Mouse (Mus musculus) cerebellum, adult 11 months (tissue): ENCODE data around the gene Gm45521.

ENCODE experiments used
- DNase-seq: peaks from one replicate; pipeline ENCODE4 v3.0.0; 2022

Gene Gm45521

DNA sequence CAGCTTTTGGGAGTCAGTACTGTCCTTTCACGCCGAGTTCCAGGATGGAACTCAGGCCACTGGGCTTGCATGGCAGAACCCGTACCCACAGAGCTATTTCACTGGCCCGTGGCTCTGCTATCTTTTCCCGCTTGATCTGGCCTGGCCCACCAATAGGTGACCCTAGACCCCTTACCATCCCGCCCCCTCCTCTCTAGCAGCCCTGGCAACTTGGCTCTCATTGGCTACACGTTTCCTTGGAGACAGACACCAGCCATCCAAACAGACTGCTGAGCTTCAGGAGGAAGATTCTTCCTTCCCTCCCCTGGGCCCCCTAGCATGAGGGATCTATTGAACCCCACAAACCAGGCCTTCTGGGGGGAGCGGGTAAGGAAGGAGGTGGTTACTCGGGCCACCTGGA lies at the start of gene Gm45521:
TSS of gene Gm45521 (plus strand) at position 240 of the 400 bp plus-strand sequence.
- DNase-seq, result no peak

DNA sequence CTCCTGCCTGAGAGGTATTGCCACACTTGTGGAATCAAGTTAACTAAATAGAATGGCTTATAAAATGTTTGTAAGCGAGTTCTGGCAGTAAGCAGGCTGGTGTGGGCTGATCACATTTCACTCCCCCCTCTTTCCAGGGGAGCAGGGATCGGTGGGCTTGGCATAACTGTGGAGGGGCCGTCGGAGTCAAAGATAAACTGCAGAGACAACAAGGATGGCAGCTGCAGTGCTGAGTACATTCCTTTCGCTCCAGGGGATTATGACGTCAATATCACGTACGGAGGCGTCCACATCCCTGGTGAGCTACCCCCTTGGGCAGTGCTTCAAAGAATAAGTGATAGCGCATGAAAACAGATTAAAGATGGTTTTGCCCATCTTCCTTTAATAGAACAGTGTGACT lies 47.6 kb upstream of the Gm45521 start:
- DNase-seq, result no peak

DNA sequence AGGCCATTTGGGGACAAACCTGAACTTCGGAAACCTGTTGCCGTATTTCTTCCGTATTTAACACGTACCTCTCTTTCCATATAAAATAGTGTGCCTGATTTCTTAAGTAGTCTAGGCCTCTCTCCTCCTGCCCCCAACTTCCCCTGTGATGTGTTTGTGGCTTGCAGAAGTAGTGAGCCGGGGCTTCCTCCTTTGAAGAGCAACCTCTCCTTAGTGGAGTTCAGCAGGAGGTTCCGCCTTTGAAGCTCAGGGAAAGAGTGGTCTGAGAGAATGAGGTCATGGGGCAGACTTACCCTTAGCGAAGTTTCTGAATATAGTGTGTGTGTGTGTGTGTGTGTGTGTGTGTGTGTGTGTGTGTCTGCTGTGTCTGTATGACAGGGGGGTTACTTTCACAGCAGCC lies 43.2 kb upstream of the Gm45521 start:
- no peak for DNase-seq

DNA sequence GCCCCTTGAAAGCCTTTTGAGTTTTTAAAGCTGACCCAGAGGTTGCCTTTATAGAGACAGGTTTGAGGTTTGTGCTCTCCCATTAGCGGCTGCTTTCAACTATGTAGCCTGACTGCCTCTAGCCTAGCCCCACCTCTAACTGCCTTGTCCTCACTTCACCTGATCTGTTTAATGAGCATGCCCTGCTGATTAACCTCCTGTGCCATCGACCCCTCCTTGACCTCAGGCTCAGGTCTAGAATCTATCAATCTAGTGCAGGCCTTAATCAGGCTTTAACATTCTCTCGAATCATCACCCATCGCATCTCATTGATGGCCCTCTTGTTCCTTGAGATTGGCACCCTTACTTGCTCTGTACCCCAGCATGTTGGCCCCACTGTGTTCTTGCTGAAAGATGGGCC lies 42.6 kb upstream of the Gm45521 start:
- DNase-seq, result no peak

DNA sequence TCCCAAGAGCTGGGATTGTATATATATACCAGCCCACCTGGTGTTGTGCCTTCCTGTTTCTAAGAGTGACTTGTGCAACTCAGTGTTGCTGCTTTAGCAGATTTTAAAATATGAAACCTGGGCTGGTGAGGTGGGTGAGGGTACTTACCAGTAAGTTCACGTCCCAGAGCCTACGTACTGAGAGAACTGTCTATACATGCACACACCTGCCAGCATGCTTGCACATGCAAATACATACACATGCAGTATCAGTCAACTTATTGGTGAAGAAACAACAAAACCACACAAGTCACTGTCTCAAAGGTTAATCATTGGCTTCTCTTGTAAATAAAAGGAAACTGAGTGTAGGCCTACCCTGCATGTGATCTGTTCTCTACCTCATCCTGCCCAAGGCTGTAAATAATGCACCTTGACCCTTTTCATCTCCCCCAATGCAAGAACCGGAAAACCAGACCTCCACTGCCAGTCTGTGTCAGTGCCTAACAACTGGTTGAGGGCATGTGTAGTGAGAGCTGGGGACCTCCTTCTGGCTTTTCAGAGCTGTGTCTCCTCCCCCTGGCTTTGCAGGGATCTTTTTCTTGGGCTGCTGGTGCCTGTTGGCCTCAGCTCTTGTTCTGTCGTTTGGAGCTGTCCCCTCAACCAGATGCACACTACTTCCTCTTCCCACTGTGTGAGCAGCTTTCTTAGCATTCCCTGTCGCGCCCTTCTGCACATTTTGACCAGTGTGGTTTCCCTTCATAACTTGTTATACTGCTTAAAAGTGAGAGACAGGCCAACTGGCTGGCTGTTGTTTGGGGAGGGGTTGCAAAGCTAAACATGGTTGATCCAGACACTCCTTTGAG lies 38.7 kb upstream of the Gm45521 start:
- DNase-seq, result no peak

DNA sequence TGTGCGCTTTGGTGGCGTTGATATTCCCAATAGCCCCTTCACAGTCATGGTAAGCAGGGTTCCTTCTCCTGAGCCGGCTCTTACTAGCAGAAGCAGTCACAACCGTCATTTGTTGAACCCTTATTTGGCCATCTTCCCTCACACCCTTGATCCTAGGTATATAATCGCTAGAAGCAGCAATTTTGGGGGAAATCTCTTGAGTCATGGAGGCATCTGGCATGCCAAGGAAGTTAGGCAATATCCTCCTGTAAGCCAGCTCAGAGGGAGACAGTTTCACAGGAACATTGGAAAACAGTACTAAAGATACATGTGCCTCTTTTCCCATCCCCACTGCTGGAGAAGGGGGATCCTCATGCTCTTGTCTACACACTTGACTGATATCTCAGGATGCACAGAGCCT lies 37.8 kb upstream of the Gm45521 start:
- DNase-seq, result no peak

DNA sequence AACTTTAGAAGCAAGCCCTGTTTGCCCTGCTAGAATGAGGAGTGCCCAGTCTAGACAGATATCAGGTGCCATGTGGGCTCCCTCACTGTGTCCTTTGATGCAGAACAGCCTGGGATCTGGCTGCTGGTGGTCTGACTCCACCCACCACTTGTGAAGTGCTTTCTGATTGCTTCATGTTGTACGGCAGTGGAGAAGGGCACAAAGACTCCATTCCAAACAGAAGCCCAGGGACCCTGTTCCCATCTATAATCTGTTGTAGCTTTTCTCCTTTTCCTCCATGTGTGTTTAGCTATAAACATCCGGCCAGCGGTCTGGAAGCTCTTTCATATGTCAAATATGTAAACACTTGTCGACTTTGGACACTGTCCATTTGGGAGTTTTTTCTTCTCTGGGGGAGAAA lies 37.2 kb upstream of the Gm45521 start:
- DNase-seq, result no peak

DNA sequence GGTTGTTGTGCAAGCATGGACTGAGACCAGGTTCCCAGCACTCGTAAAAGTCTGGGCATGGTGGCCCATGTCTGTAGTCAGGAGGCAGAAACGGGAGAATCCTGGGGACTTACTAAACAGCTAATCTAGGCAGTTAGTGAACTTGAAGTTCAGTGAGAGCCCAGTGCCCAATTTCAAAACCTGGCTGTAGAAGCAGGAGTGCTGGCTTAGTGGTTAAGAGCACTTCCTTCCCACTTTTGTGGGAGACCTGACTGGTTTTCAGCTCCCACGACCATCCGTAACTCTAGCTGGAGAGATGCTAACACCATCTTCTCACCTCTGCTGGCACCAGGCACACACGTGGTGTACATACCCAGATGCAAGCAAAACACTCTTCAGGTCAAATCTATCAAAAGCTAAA lies 35.6 kb upstream of the Gm45521 start:
- no peak for DNase-seq

DNA sequence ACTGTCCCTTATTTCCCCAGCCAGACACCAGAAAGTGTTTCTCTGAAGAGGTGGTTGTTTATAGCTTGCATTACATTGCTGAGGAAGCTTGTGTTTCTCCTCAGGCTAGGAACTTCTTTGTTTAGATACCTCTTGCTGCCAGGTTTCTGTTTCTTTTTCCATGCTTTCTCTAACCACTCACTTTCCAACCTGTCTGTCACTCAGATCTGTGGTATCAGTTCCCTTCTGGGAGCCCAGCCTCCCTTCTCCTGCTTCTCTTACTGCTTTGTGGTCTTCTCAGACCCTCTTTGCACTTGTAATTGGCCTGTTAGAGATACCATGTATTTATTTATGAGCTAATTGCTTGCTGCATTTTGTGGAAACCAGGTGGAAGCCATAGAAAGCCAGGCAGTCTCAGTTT lies 33.5 kb upstream of the Gm45521 start:
- no peak for DNase-seq

DNA sequence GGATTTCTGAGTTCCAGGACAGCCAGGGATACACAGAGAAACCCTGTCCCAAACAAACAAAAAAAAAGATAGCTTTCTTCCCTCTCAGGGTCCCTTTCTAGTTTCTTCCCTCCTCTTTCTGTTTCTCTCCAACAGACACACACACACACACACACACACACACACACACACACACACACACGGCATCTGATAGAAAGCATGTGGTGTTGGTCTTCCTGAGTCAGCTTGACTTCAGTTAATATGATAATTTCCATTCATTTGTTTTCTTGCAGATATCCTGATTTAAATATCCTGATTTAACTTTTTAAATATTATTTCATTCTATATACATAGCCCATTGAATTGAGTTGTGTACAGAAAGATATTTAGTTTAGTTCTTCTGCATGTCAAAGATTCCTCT lies 28.7 kb upstream of the Gm45521 start:
- DNase-seq, result no peak

DNA sequence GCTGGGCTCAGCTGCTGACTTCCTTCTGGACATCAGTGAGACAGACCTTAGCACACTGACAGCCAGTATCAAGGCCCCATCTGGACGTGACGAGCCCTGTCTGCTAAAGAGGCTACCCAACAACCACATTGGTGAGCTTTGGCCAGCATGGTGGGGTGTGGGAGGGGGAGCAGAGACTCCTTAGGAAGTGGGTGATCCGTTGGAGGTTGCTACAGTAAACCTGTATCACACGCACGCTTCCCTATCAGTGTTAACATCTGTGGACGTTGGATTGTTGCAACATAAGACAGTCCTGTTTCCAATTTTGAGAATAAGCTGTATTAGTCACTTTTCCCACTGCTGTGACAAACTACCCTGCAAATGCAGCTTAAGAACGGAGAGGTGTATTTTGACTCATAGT lies 28.1 kb upstream of the Gm45521 start:
- no peak for DNase-seq

DNA sequence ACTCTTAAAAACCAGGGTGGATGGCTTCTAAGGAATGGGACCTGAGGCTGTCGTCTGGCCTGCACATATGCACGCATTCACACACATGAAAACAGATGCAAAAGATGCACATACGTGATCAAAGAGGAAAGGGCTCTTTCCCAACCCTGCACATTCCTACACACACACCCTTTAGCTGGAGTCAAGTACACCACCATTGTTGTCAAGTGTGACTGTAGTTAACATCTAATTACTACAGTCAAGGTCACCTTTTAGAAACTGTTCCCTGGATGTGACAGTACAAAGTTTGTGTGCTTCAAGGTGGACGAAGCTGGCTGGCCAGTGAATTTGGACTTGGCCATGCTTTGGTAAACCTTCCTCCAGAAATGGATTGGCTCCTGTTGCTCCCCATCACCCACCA lies 24.9 kb upstream of the Gm45521 start:
- DNase-seq, result no peak

DNA sequence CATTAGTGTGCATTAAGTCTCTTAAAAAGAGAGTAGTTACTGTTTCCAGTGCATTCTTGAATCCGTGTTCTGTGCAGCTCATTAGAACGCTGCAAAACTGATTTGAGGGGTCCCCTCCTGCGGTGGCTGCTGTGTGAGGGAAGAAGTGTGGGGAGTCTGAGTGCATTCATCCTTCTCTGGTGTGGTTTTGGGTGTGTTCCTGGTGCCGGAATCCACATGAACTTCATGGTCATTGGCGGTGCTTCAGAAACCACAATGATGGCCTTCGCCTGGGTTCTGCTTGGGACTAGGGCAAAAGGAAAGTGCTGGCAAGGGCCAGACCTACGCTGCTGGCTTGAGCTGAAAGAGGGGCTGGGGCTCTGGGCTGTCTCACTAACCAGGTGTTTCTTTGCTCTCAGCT lies 22.9 kb upstream of the Gm45521 start:
- DNase-seq, result no peak

DNA sequence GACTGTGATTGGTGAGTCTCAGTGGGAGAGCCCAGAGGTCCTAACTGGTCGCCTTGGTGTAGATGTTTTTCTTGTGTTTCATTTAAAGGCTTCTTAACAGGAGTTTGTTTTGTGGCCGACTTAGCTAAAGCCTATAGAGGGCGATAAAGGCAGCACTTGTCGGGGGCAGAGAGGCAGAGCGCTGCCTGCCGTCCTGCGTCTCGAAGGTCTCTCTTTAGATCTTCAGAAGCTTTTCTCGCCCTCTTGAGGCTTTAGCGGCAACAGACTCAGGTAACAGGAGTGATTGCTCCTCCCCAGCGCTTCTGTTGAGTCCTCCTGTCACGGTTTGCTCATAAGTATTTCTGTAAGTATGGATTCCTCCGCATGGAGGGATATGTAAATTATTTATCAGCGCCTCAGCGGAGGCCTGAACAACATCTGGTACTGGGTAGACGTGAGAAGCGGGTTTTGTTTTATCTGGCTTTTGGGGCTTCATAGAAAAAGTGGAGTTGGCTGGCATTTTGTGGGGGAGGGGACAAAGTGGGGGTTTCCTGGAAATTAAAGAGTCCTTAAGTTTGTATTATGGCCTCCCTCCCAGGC lies 19.9 kb upstream of the Gm45521 start:
- DNase-seq, result no peak

DNA sequence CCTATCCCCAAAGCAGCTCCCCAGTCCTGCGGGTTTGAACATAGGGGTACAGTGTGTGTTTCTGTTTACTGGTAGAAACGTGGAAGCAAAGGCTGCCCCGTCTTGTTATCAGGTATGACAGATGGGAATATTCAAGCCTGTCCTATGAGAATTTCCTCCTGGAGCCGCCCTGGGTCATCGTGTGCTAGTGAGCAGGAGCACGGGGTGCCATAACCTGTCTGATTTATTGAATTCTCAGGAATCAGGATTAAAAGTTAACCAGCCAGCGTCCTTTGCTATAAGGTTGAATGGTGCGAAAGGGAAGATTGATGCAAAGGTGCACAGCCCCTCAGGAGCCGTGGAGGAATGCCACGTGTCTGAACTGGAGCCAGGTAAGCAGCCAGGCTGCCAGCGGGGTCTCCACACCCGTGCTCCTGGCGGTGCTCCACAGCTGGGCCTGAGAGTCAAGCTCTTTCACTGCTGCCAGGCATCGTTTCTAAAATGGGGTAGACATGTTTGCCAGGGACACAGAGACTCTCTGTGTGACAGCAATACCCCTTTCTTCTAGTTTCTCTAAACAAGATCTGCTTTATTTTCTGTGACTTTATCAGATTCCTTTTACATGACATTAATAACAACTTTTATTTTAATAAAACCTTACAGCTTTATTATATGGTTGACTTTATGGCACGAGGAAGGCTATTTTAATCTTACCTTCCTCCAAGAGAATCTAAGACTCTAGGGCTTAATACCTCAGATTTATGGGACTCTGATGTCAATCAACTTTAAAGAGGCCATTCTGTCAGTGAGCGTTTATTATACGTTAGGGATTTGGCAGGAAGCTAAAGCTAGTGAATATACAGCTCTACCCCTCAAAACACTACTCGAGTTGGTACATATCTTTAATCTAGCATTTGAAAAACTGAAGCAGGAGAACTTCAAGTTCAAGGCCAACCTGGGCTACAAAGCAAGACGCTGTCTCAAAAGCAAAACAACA lies 18.0 kb upstream of the Gm45521 start:
- DNase-seq, result peak; percentile 17

DNA sequence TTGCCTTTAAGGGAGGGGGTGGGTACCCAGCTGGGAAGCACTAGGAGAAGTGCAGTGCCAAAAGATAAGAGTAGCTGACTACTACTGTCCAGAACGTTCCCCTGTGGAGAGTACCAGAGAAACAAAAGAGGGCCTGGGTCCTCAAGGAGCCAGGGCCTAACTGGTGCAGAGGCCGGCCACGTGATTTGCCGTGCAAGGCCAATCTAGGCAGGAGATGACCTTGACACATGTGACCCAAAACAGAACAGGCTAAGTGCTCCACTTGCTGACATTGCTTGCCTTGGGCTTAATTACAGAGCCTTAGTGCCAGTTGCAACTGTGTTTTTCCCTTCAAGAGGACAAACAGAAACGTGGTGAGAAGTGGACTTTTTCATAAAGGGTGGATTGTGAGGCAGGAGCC lies 15.7 kb upstream of the Gm45521 start:
- DNase-seq, result no peak

DNA sequence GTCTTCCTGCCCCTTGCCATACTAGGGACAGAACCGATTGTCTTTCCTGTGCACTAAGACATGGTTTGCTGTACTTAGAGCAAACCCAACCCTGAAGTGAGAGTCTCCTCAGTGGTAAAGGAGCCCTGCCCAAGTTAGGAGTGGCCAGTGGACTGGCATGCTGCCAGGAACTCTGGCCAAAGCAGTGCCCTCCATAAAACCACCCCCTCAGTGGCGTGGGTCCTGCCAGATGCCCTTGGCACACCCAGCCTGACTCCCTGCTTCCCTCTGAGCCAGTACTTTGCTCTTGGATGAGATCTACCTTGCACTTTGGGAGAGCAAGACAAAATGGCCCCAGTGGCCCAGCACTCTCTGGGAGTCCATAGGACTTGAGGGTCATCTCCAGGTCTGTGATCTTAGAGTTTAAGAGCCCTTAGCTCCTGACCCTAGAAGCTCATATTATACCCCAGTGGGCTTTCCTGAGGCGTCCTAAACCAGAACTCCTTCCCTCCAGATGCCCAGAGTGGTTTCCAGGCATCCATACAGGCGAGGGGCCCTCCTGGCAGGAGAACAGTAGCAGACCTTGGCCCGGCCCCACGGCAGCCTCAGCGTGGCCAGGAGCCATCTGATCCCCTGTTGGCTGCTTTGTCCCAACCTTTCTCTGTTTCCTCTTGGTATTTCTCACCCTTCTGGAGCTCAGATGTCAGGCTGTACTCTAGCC lies 13.8 kb upstream of the Gm45521 start:
- peak; percentile 23 for DNase-seq

DNA sequence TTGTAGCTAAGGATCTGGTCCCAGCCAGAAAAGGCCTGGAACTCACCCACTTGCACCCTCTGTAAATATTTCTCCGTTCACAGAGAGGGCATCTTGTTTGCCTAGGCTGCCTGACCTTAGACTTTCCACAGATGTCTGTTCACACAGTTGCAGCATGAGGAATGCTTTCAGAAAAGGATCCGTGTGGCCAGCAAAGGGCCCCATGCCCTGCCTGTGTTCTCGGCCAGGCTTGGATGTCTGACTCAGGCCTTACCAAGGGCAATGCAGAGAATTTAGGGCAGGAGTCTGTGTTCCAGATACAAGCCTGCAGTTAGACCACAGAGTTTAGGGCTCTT lies 13.3 kb upstream of the Gm45521 start:
- DNase-seq, result no peak

DNA sequence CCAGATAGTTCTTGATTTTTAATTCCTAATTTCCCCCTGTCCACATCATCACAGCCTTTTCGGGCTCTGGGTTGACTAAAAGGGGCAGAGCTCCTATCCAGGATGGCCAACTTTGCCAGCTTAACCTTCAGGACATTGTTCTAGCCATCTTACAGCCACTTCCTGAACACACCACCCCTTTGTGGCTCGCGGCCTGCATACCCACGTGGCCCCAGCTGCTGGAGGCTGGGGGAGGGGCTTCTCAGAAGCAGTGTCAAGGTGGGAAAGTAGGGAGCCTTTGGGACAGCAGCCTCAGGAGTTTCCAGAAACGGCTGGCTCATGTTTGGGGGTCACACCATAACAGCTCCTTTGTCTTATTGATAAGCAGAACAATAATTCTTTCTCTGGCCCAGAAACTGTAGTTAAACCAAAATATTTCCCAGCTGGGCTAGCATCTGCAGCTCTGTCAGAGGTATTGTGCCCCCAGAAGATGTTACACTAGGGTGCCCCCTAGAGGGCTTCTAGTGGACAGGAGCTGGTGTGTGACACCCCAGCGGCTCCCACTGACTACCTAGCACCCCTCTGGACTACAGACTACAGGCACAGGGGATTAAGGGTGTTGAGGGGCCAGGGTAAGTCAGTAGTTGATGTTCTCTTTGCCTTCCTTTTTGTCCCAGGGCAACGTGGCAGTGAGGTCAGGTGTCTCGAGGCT lies 12.6 kb upstream of the Gm45521 start:
- DNase-seq, result no peak

DNA sequence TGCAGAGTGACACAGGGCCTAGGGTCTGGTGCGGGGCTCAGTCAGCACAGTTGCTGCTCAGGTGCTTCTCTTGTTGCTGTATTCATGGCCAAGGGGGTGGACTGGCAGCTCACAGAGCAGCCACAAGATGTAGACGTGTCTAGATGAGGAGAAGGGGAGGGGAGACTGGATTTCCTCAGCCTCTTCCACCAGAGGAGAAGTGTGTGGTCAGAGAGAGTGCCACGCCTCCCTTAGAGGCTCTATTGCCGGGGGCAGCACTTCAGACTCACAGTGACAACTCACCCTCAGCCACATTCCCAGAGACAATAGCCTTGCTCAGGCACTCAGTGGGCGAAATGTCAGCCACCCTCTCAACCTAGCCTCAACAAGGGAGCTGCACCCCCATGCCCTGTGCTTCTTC lies 11.8 kb upstream of the Gm45521 start:
- no peak for DNase-seq

DNA sequence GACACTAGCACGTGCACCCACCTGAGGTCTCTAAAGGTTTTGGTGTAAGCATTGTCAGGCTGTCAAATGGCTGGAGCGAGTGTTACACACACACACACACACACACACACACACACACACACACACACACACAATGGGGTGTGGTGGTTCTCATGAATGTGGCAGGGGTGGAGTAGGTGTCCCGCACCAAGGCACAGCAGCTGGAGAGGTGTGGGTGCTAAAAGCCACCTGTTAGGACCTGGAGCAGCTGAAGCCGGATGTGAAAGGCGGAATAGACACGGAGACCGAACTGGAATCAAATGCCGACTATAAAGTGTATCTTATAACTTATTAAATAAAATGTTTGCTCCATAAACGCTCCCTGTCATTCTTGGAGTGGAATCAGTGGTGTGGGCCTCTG lies 5.9 kb upstream of the Gm45521 start:
- no peak for DNase-seq

DNA sequence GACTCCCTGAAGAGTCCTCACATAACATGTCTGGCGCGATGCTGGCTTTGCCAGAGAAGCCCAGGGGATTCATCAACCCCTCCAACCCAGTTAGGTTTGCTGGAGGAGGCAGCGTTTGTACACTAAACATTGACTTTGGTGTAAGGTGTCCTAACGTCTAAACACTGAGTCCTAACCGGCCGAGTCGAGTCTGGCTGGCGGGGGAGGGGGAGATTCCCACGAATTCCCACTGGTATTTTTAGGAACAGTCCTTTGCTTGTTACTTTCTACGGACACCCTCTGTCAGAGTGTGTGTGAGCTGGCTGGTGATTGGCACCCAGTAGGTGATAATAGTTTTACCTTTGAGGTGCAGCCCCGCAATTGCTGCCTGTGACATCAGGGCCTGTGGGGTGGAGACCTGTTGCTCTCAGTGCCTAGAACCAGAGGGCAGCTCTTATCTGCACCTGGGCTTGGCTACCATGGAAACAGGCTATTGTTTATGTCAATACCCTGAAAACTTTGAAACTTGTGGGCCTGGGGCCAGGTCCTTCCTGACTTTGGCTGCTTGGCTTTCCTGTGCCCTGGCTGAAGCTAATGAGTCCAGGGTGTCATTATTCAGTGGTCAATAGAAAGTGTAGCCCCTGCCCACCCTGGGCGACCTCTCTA lies 4.4 kb upstream of the Gm45521 start:
- DNase-seq, result no peak
